9 mouse cellular contexts compared by ENCODE assay signal in genomic region chr11:48874465-48874864, GRCm38 (mm10). TPM values are rescaled to one million over a fixed set of nuclear protein-coding genes. Genes with fewer than 3 reads are reported as not detected.
DNase-seq lines count a peak whose midpoint lies in the region; ATAC-seq lines count a peak whose summit lies in the region.
"Had no signal": no experiment of that assay in that cellular context is flagged by ENCODE, and none has a peak within 500 bp of the region (broad histone marks: within the 10 kb centered on the region; RNA-seq: fewer than 3 reads in every experiment).

No protein-coding gene starts in this region.

- no peak overlapping the region for H3K4me3 ChIP-seq in forebrain, embryonic 11.5 days (ENCODE audit: low read depth, low read length)
- H3K4me3 ChIP-seq: heart, embryonic 13.5 days had no signal

- 0 out of 2 replicates have a peak, but pooled peaks have one; percentile 54 for ATAC-seq in forebrain, embryonic 11.5 days (replicated peaks; ENCODE audit: low FRiP score)

- no peak overlapping the region for H3K9ac ChIP-seq in forebrain, embryonic 11.5 days (ENCODE audit: low read length)
- H3K9ac ChIP-seq: heart, embryonic 13.5 days had no signal

- H3K27me3 ChIP-seq in forebrain, embryonic 11.5 days (ENCODE audit: control insufficient read depth, insufficient read depth, low read length) = no peaks in the 10 kb centered on the region

- no peaks in the 10 kb centered on the region for H3K36me3 ChIP-seq in forebrain, embryonic 11.5 days (ENCODE audit: control insufficient read depth, insufficient read depth, low read length)
- H3K36me3 ChIP-seq: heart, embryonic 13.5 days had no signal

- 0% methylated on average over 4 of the region's 4 CpGs for WGBS in forebrain, embryonic 11.5 days

- peak; percentile 47 for DNase-seq in cerebellum, adult 8-10 months
- no peak for DNase-seq in cerebellum, adult 11-12 months
- DNase-seq in 416B (ENCODE audit: low read depth) = peak; percentile 83
- DNase-seq in adrenal gland, postnatal 10 days = peak; percentile 68
- DNase-seq in forebrain, embryonic 11.5 days (ENCODE audit: low spot score) = peak; percentile 69
- DNase-seq in kidney, postnatal 10 days = peak; percentile 70
- DNase-seq in lung, postnatal 36 days = peak; percentile 75
- peak; percentile 58 for DNase-seq in right cerebral cortex, postnatal 4 days

- H3K9me3 ChIP-seq in forebrain, embryonic 11.5 days (ENCODE audit: control insufficient read depth, low read length) = no peaks in the 10 kb centered on the region
- H3K9me3 ChIP-seq: heart, embryonic 13.5 days had no signal

- no peak overlapping the region for H3K27ac ChIP-seq in forebrain, embryonic 11.5 days (ENCODE audit: low read depth, low read length)
- H3K27ac ChIP-seq: heart, embryonic 13.5 days had no signal

- no peak overlapping the region for H3K4me2 ChIP-seq in forebrain, embryonic 11.5 days (ENCODE audit: low read depth, low read length, severe bottlenecking)
- H3K4me2 ChIP-seq: heart, embryonic 13.5 days had no signal

- H3K4me1 ChIP-seq in forebrain, embryonic 11.5 days (replicated peaks; ENCODE audit: control insufficient read depth, insufficient read depth, low read length) = peaks cover 3% of the 10 kb centered on the region; the same call in 1 of the 2 replicates

RNA-seq across cellular contexts. Expression of gene Irgm1, which starts 3.0 kb away (rescaled TPM):
- total RNA-seq in adrenal gland, postnatal 10 days (2021) = 10 to 100 TPM; 13.2 to 17.8 TPM
- polyA plus RNA-seq in forebrain, embryonic 11.5 days (2014; fragmentation: Nextera tagmentation; extraction: Ambion mirVana) = 1.5 TPM in 2 replicates

RNA-seq across cellular contexts. Expression of gene Gm5431, which starts 27.5 kb away (rescaled TPM):
- total RNA-seq in adrenal gland, postnatal 10 days (2021) = 1 to 10 TPM; 1.6 to 2.0 TPM
- polyA plus RNA-seq in forebrain, embryonic 11.5 days (2014; fragmentation: Nextera tagmentation; extraction: Ambion mirVana) = 0.24 TPM in 1 of 2 replicates, not detected in the other

RNA-seq across cellular contexts. Expression of gene Gm12184, which starts 48.0 kb away (rescaled TPM):
- 1 to 10 TPM; 2.5 to 4.9 TPM for total RNA-seq in adrenal gland, postnatal 10 days (2021)
- polyA plus RNA-seq in forebrain, embryonic 11.5 days (2014; fragmentation: Nextera tagmentation; extraction: Ambion mirVana) = 12.3 and 12.7 TPM in 2 replicates

RNA-seq across cellular contexts. Expression of gene Trim7, which starts 48.5 kb away (rescaled TPM):
- total RNA-seq in adrenal gland, postnatal 10 days (2021) = 10 to 100 TPM in 1 of 2 experiments, 1 to 10 TPM in 1; 5.3 to 12.0 TPM
- 0.51 and 2.1 TPM in 2 replicates for polyA plus RNA-seq in forebrain, embryonic 11.5 days (2014; fragmentation: Nextera tagmentation; extraction: Ambion mirVana)

RNA-seq across cellular contexts. Expression of gene Trim41, which starts 57.3 kb away (rescaled TPM):
- 10 to 100 TPM; 42.3 to 42.7 TPM for total RNA-seq in adrenal gland, postnatal 10 days (2021)
- polyA plus RNA-seq in forebrain, embryonic 11.5 days (2014; fragmentation: Nextera tagmentation; extraction: Ambion mirVana) = 4.5 and 5.6 TPM in 2 replicates
